Comparison of ENCODE assay signal across 1 mouse cellular context in genomic region chr2:157137959-157138731, GRCm38 (mm10).
TF ChIP-seq lines count a peak whose summit lies in the region.

No protein-coding gene starts in this region.

TF ChIP-seq in MEL, 35 proteins besides CTCF, POLR2A, EP300 and RAD21 (continued from another document):
- no peak for TF ChIP-seq E2F4 (IDR thresholded peaks at IDR 0.05; ENCODE audit: borderline replicate concordance, low read depth, low read length)
- peak; percentile 55; the same call in 1 of the 2 replicates for TF ChIP-seq ETS1 (IDR thresholded peaks at IDR 0.05; ENCODE audit: low read depth, low read length)
- no peak; the same call in 1 of the 2 replicates for TF ChIP-seq CHD2 (IDR thresholded peaks at IDR 0.05; ENCODE audit: low read length)
- no peak for TF ChIP-seq NRF1 (IDR thresholded peaks at IDR 0.05; ENCODE audit: insufficient read depth, low read depth, low read length, poor library complexity, severe bottlenecking)
- no peak for TF ChIP-seq MAX (IDR thresholded peaks at IDR 0.05; ENCODE audit: low read length)
- TF ChIP-seq KAT2A (conservative IDR thresholded peaks at IDR 0.05; ENCODE audit: low read depth, low read length) = no peak
- peak; percentile 73 for TF ChIP-seq RCOR1 (IDR thresholded peaks at IDR 0.05; ENCODE audit: low read depth, low read length)
- TF ChIP-seq POLR2AphosphoS5 (IDR thresholded peaks at IDR 0.05; ENCODE audit: borderline replicate concordance, low read depth, low read length) = no peak
- no peak for TF ChIP-seq USF1 (IDR thresholded peaks at IDR 0.05; ENCODE audit: low read depth, low read length)
- no peak for TF ChIP-seq SMC3 (IDR thresholded peaks at IDR 0.05; ENCODE audit: low read depth, low read length)
- no peak for TF ChIP-seq HCFC1 (IDR thresholded peaks at IDR 0.05; ENCODE audit: low read depth, low read length)
- no peak; the same call in 1 of the 2 replicates for TF ChIP-seq SIN3A (IDR thresholded peaks at IDR 0.05; ENCODE audit: low read length)
- no peak for TF ChIP-seq MEF2A (IDR thresholded peaks at IDR 0.05; ENCODE audit: extremely low read depth, insufficient replicate concordance, low read depth, low read length, poor library complexity, severe bottlenecking)
- TF ChIP-seq MYB (IDR thresholded peaks at IDR 0.05; ENCODE audit: low read depth, low read length) = no peak
- TF ChIP-seq MXI1 (IDR thresholded peaks at IDR 0.05; ENCODE audit: low read depth, low read length) = no peak
- 0 out of 2 replicates have a peak, but pooled peaks have one; percentile 24 for TF ChIP-seq GATA1 (IDR thresholded peaks at IDR 0.05; ENCODE audit: low read depth, low read length)
